Mouse (Mus musculus) kidney, embryonic 14.5 days (tissue): ENCODE data around the gene Cuedc1. TPM values are rescaled to one million over a fixed set of nuclear protein-coding genes. Genes with fewer than 3 reads are reported as not detected.

Experiments
- ATAC-seq: fragments of 200-750 bp; cut with Nextera tagmentation; 2 replicates; pipeline ENCODE4 v1.8.0; 2017; ENCODE audit warnings: moderate number of reproducible peaks, mild to moderate bottlenecking, moderate TSS enrichment, moderate library complexity; ENCODE audit not compliant: low FRiP score, low TSS enrichment
- H3K27ac ChIP-seq: fragments of 300-500 bp; sonication (generic); 2 replicates; pipeline ENCODE4 v1.5.1; 2014; ENCODE audit warnings: low read depth, mild to moderate bottlenecking, low read length, moderate library complexity, mixed read lengths
- H3K27me3 ChIP-seq: fragments of 300-500 bp; sonication (generic); 2 replicates; pipeline ENCODE4 v1.6.1; 2014; ENCODE audit warnings: mild to moderate bottlenecking, low read length; ENCODE audit not compliant: control insufficient read depth, insufficient read depth
- H3K36me3 ChIP-seq: fragments of 300-500 bp; sonication (generic); 2 replicates; pipeline ENCODE4 v1.6.1; 2014; ENCODE audit warnings: low read length, mixed read lengths; ENCODE audit not compliant: control insufficient read depth, insufficient read depth
- H3K4me1 ChIP-seq: fragments of 300-500 bp; sonication (generic); 2 replicates; pipeline ENCODE4 v1.6.1; 2014; ENCODE audit warnings: low read length, mixed read lengths; ENCODE audit not compliant: control insufficient read depth, insufficient read depth
- H3K4me2 ChIP-seq: fragments of 300-500 bp; sonication (generic); replicated peaks from 2 replicates; pipeline ENCODE4 v1.6.1; 2014; ENCODE audit warnings: low read depth, mild to moderate bottlenecking, low read length
- H3K4me3 ChIP-seq: fragments of 300-500 bp; sonication (generic); 2 replicates; pipeline ENCODE4 v1.5.1; 2014; ENCODE audit warnings: mild to moderate bottlenecking, low read length
- H3K9ac ChIP-seq: fragments of 300-500 bp; sonication (generic); 2 replicates; pipeline ENCODE4 v1.6.1; 2014; ENCODE audit warnings: low read depth, mild to moderate bottlenecking, low read length, moderate library complexity
- H3K9me3 ChIP-seq: fragments of 300-500 bp; sonication (generic); 2 replicates; pipeline ENCODE4 v1.6.1; 2016; ENCODE audit warnings: low read length; ENCODE audit not compliant: control insufficient read depth
- WGBS: fragments of 180-500 bp; shearing (Covaris S2); extraction: QIAGEN DNeasy Blood & Tissue Kit; methylation state at CpG from one replicate; pipeline ENCODE4 v1.1.7; 2014; 5-methylcytosine and 5-hydroxymethylcytosine counted together
- polyA plus RNA-seq: library from polyadenylated mRNA; unstranded; fragments of >200 nt; fragmentation: Nextera tagmentation; extraction: Ambion mirVana; gene quantifications from 2 replicates; pipeline ENCODE4 v1.2.1, GENCODE M21; 2014

Cuedc1 gene
- polyA plus RNA-seq, 1 experiment from 2014 or later = 17.0 TPM

GRCm38 (mm10) chr11:88112078-88112477 is 14.2 kb downstream of the Cuedc1 start:
- no peak for ATAC-seq

GRCm38 (mm10) chr11:88112677-88113333 is 14.9 kb downstream of the Cuedc1 start:
- Histone ChIP-seq H3K27me3 (no peaks in the 10 kb centered on the region), H3K4me2 (no peak overlapping the region), H3K4me3 (no peak overlapping the region), H3K27ac (no peak overlapping the region), H3K4me1 (peaks cover 39% of the 10 kb centered on the region), H3K9ac (no peak overlapping the region), H3K36me3 (no peaks in the 10 kb centered on the region), H3K9me3 (no peaks in the 10 kb centered on the region)
- ATAC-seq = no peak
- WGBS = 82% methylated on average over 7 of the region's 7 CpGs

More at GRCm38 (mm10) chr11:88112078-88112477, 14.2 kb downstream of the Cuedc1 start:
- no peaks in the 10 kb centered on the region for H3K36me3 ChIP-seq
- peaks cover 37% of the 10 kb centered on the region for H3K4me1 ChIP-seq
- H3K4me3 ChIP-seq = no peak overlapping the region
- WGBS = 69% methylated on average over 13 of the region's 13 CpGs
- no peak overlapping the region for H3K4me2 ChIP-seq
- no peak overlapping the region for H3K9ac ChIP-seq
- no peak overlapping the region for H3K27ac ChIP-seq
- no peaks in the 10 kb centered on the region for H3K27me3 ChIP-seq
- no peaks in the 10 kb centered on the region for H3K9me3 ChIP-seq

GRCm38 (mm10) chr11:88113543-88114271 is 15.8 kb downstream of the Cuedc1 start:
- no peak overlapping the region for H3K27ac ChIP-seq
- no peaks in the 10 kb centered on the region for H3K9me3 ChIP-seq
- 39% methylated on average over 6 of the region's 6 CpGs for WGBS
- peaks cover 47% of the 10 kb centered on the region for H3K4me1 ChIP-seq
- no peak overlapping the region for H3K4me2 ChIP-seq
- H3K36me3 ChIP-seq = no peaks in the 10 kb centered on the region
- ATAC-seq = 0 out of 2 replicates have a peak, but pooled peaks have one; percentile 17
- H3K9ac ChIP-seq = no peak overlapping the region
- H3K27me3 ChIP-seq = no peaks in the 10 kb centered on the region
- no peak overlapping the region for H3K4me3 ChIP-seq

GRCm38 (mm10) chr11:88114871-88115301 is 17.0 kb downstream of the Cuedc1 start:
- H3K27me3 ChIP-seq = no peaks in the 10 kb centered on the region
- ATAC-seq = 0 out of 2 replicates have a peak, but pooled peaks have one; percentile 32
- no peak overlapping the region for H3K9ac ChIP-seq
- no peak overlapping the region for H3K4me3 ChIP-seq
- whole genome bisulfite sequencing = 15% methylated on average over 8 of the region's 8 CpGs
- peaks cover 58% of the 10 kb centered on the region for H3K4me1 ChIP-seq
- H3K9me3 ChIP-seq = no peaks in the 10 kb centered on the region
- no peaks in the 10 kb centered on the region for H3K36me3 ChIP-seq
- H3K27ac ChIP-seq = peak overlapping the region; percentile 53; the same call in 1 of the 2 replicates
- H3K4me2 ChIP-seq = 0 out of 2 replicates have a peak overlapping the region, but pooled peaks have one; percentile 3

GRCm38 (mm10) chr11:88116568-88116967 is 18.7 kb downstream of the Cuedc1 start:
- Histone ChIP-seq H3K27me3 (no peaks in the 10 kb centered on the region), H3K9ac (no peak overlapping the region), H3K27ac (no peak overlapping the region), H3K4me1 (peaks cover 58% of the 10 kb centered on the region), H3K4me2 (no peak overlapping the region), H3K9me3 (no peaks in the 10 kb centered on the region), H3K36me3 (no peaks in the 10 kb centered on the region), H3K4me3 (no peak overlapping the region)
- no peak for ATAC-seq
- WGBS = 86% methylated on average over 6 of the region's 6 CpGs

- H3K36me3 ChIP-seq = no peaks in the 10 kb centered on the region
- 21% methylated on average over 10 of the region's 10 CpGs for WGBS
- peak overlapping the region; percentile 85 for H3K27ac ChIP-seq
- no peak for ATAC-seq
- no peaks in the 10 kb centered on the region for H3K27me3 ChIP-seq
- H3K9ac ChIP-seq = no peak overlapping the region
- peaks cover 58% of the 10 kb centered on the region for H3K4me1 ChIP-seq
- H3K9me3 ChIP-seq = no peaks in the 10 kb centered on the region
- no peak overlapping the region for H3K4me2 ChIP-seq
- no peak overlapping the region for H3K4me3 ChIP-seq
These were observed 19.7 kb downstream of the Cuedc1 start for GRCm38 (mm10) chr11:88117356-88118090.

GRCm38 (mm10) chr11:88118091-88118440 is 20.2 kb downstream of the Cuedc1 start:
- Histone ChIP-seq H3K4me3 (no peak overlapping the region), H3K9ac (no peak overlapping the region), H3K36me3 (no peaks in the 10 kb centered on the region), H3K27ac (peak overlapping the region; percentile 85), H3K27me3 (no peaks in the 10 kb centered on the region), H3K9me3 (no peaks in the 10 kb centered on the region), H3K4me1 (peaks cover 58% of the 10 kb centered on the region), H3K4me2 (no peak overlapping the region)
- no peak for ATAC-seq
- 39% methylated on average over 6 of the region's 6 CpGs for WGBS

GRCm38 (mm10) chr11:88118817-88119642 is 21.2 kb downstream of the Cuedc1 start:
- no peaks in the 10 kb centered on the region for H3K9me3 ChIP-seq
- no peak overlapping the region for H3K4me3 ChIP-seq
- ATAC-seq = peak; percentile 85
- WGBS = 8% methylated on average over 8 of the region's 8 CpGs
- H3K9ac ChIP-seq = peak overlapping the region; percentile 28; the same call in 1 of the 2 replicates
- peak overlapping the region; percentile 85 for H3K27ac ChIP-seq
- no peaks in the 10 kb centered on the region for H3K36me3 ChIP-seq
- H3K27me3 ChIP-seq = no peaks in the 10 kb centered on the region
- no peak overlapping the region; the same call in 1 of the 2 replicates for H3K4me2 ChIP-seq
- H3K4me1 ChIP-seq = peaks cover 56% of the 10 kb centered on the region
